Mouse (Mus musculus): ENCODE measurements around the gene Cacna2d1. TPM values are rescaled to one million over a fixed set of nuclear protein-coding genes. Genes with fewer than 3 reads are reported as not detected.
A peak's percentile ranks its signal among the peaks of the same experiment; 100 is the strongest.

Gene Cacna2d1
- polyA plus RNA-seq, 1 experiment = 27.2 TPM

DNA sequence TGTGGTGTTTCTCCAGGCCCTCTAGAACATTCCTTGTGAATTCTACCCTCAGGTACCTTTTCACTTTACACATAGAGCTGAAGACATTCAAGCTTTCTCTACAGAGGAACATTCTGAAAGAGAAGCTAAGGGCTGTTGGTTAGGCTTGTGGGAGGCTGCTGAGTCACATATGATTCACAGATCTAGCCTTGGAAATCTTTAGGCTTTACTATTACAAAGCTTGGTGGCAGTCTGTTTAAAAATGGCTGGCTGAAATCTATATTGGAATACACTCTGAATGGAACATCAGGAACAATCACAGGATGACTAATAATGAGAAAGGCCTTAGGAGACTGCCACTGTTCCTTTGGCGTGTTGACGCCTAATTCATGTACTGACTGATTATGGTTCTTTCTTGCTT is 66.4 kb downstream of the Cacna2d1 start:
- TF ChIP-seq E2F4 (IDR thresholded peaks at IDR 0.05; ENCODE audit: insufficient read depth) (no peak), MYOG (IDR thresholded peaks at IDR 0.05; ENCODE audit: control insufficient read depth in 1 of 3, insufficient read depth in 1 of 3, insufficient read length in 2 of 3, low read depth in 2 of 3) (no peak), SRF (IDR thresholded peaks at IDR 0.05; ENCODE audit: control insufficient read depth, insufficient read length, low read depth) (no peak)
- H3K4me2 ChIP-seq (ENCODE audit: low read depth) = peak overlapping the region; percentile 58
- no peak overlapping the region for H3K4me3 ChIP-seq
- no peaks in the 10 kb centered on the region for H3K27me3 ChIP-seq (ENCODE audit: control insufficient read depth, insufficient read depth, insufficient read length)
- H3ac ChIP-seq (ENCODE audit: control insufficient read depth, insufficient read length) = no peak overlapping the region
- H3K79me2 ChIP-seq (ENCODE audit: control insufficient read depth, insufficient read depth) = peaks cover 29% of the 10 kb centered on the region
- H3K36me3 ChIP-seq (ENCODE audit: control insufficient read depth, insufficient read depth) = no peaks in the 10 kb centered on the region

DNA sequence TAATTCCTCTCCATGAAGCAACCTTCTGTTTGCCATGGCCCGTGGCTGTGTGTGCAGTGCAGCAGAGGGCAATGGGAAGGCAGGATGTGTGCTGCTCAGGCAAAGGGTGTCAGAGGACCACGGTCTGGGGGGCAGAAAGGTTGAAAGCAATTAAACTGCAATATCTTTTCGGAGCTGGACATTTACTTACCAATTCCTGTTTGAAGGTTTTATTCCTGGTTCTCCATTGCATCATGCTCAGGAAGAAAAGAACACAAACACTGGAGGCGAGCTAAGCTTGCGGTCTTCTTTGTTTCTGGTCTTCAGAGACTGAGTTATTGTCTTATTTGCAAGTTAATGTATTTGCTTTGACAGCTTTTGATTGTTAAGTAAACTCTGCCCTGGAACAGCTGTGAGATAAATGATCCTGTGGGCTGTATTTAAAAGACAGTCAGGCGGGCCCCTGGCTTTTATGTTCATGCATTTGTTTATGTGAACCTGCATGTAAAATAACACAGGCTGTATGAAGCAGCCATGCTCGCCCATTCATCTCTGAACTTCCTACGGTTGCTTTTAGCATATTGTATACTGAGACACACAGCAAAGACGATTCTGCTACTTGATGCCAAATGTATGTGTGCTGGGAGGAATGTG is 68.1 kb downstream of the Cacna2d1 start:
- H3K27me3 ChIP-seq (ENCODE audit: control insufficient read depth, insufficient read depth, insufficient read length) = no peaks in the 10 kb centered on the region
- H3K4me2 ChIP-seq (ENCODE audit: low read depth) = no peak overlapping the region
- H3K4me3 ChIP-seq = no peak overlapping the region
- H3ac ChIP-seq (ENCODE audit: control insufficient read depth, insufficient read length) = no peak overlapping the region
- H3K79me2 ChIP-seq (ENCODE audit: control insufficient read depth, insufficient read depth) = peaks cover 31% of the 10 kb centered on the region
- TF ChIP-seq CEBPB (IDR thresholded peaks at IDR 0.05; ENCODE audit: insufficient read depth, poor library complexity, severe bottlenecking) (0 out of 2 replicates have a peak, but pooled peaks have one; percentile 27), MYOG (IDR thresholded peaks at IDR 0.05; ENCODE audit: control insufficient read depth in 1 of 3, insufficient read depth in 1 of 3, insufficient read length in 2 of 3, low read depth in 2 of 3) (no peak), TCF3 (IDR thresholded peaks at IDR 0.05; ENCODE audit: insufficient read length, low read depth) (no peak), MAX (IDR thresholded peaks at IDR 0.05; ENCODE audit: low read depth) (no peak), MYOD1 (IDR thresholded peaks at IDR 0.05; ENCODE audit: control insufficient read depth in 1 of 3, insufficient read length in 2 of 3, low read depth in 2 of 3) (no peak)
- no peaks in the 10 kb centered on the region for H3K36me3 ChIP-seq (ENCODE audit: control insufficient read depth, insufficient read depth)

GRCm38 (mm10) chr5:16004305-16004704 is 69.8 kb downstream of the Cacna2d1 start:
- Histone ChIP-seq H3ac (ENCODE audit: control insufficient read depth, insufficient read length) (no peak overlapping the region), H3K79me2 (ENCODE audit: control insufficient read depth, insufficient read depth) (peaks cover 34% of the 10 kb centered on the region), H3K27me3 (ENCODE audit: control insufficient read depth, insufficient read depth, insufficient read length) (no peaks in the 10 kb centered on the region), H3K4me3 (no peak overlapping the region), H3K4me2 (ENCODE audit: low read depth) (no peak overlapping the region), H3K36me3 (ENCODE audit: control insufficient read depth, insufficient read depth) (no peaks in the 10 kb centered on the region)
- TF ChIP-seq MYOD1 (IDR thresholded peaks at IDR 0.05; ENCODE audit: control insufficient read depth in 1 of 3, insufficient read length in 2 of 3, low read depth in 2 of 3) = no peak
- TF ChIP-seq POLR2AphosphoS2 (IDR thresholded peaks at IDR 0.05; ENCODE audit: insufficient read length, low read depth) = no peak
- TF ChIP-seq MAX (IDR thresholded peaks at IDR 0.05; ENCODE audit: low read depth) = no peak
- no peak for TF ChIP-seq USF1 (IDR thresholded peaks at IDR 0.05; ENCODE audit: low read depth)
- TF ChIP-seq E2F4 (IDR thresholded peaks at IDR 0.05; ENCODE audit: insufficient read depth) = no peak
- no peak for TF ChIP-seq REST (IDR thresholded peaks at IDR 0.05; ENCODE audit: insufficient read depth, insufficient read length)
- no peak for TF ChIP-seq SRF (IDR thresholded peaks at IDR 0.05; ENCODE audit: control insufficient read depth, insufficient read length, low read depth)
- TF ChIP-seq POLR2A (IDR thresholded peaks at IDR 0.05; ENCODE audit: insufficient read length, low read depth) = no peak
- no peak for TF ChIP-seq CEBPB (IDR thresholded peaks at IDR 0.05; ENCODE audit: insufficient read depth, poor library complexity, severe bottlenecking)
- no peak for TF ChIP-seq TCF3 (IDR thresholded peaks at IDR 0.05; ENCODE audit: insufficient read length, low read depth)
- TF ChIP-seq TCF12 (IDR thresholded peaks at IDR 0.05; ENCODE audit: insufficient read depth, poor library complexity, severe bottlenecking) = no peak
- TF ChIP-seq MYOG (IDR thresholded peaks at IDR 0.05; ENCODE audit: control insufficient read depth in 1 of 3, insufficient read depth in 1 of 3, insufficient read length in 2 of 3, low read depth in 2 of 3) = no peak

GRCm38 (mm10) chr5:16006964-16007363 is 72.5 kb downstream of the Cacna2d1 start:
- Histone ChIP-seq H3K4me3 (no peak overlapping the region), H3K79me2 (ENCODE audit: control insufficient read depth, insufficient read depth) (peaks cover 36% of the 10 kb centered on the region), H3K27me3 (ENCODE audit: control insufficient read depth, insufficient read depth, insufficient read length) (no peaks in the 10 kb centered on the region), H3K4me2 (ENCODE audit: low read depth) (no peak overlapping the region), H3ac (ENCODE audit: control insufficient read depth, insufficient read length) (no peak overlapping the region), H3K36me3 (ENCODE audit: control insufficient read depth, insufficient read depth) (no peaks in the 10 kb centered on the region)
- TF ChIP-seq REST (IDR thresholded peaks at IDR 0.05; ENCODE audit: insufficient read depth, insufficient read length) (no peak), MYOD1 (IDR thresholded peaks at IDR 0.05; ENCODE audit: control insufficient read depth in 1 of 3, insufficient read length in 2 of 3, low read depth in 2 of 3) (no peak), POLR2A (IDR thresholded peaks at IDR 0.05; ENCODE audit: insufficient read length, low read depth) (no peak), POLR2AphosphoS2 (IDR thresholded peaks at IDR 0.05; ENCODE audit: insufficient read length, low read depth) (no peak), TCF3 (IDR thresholded peaks at IDR 0.05; ENCODE audit: insufficient read length, low read depth) (no peak), MAX (IDR thresholded peaks at IDR 0.05; ENCODE audit: low read depth) (no peak)

GRCm38 (mm10) chr5:16013649-16014048 is 79.2 kb downstream of the Cacna2d1 start:
- Histone ChIP-seq H3ac (ENCODE audit: control insufficient read depth, insufficient read length) (no peak overlapping the region), H3K36me3 (ENCODE audit: control insufficient read depth, insufficient read depth) (peaks cover 12% of the 10 kb centered on the region), H3K79me2 (ENCODE audit: control insufficient read depth, insufficient read depth) (peaks cover 25% of the 10 kb centered on the region), H3K4me3 (no peak overlapping the region), H3K4me2 (ENCODE audit: low read depth) (no peak overlapping the region), H3K27me3 (ENCODE audit: control insufficient read depth, insufficient read depth, insufficient read length) (no peaks in the 10 kb centered on the region)
- TF ChIP-seq TCF12 (IDR thresholded peaks at IDR 0.05; ENCODE audit: insufficient read depth, poor library complexity, severe bottlenecking) = no peak
